Mouse (Mus musculus) MEL (cell line): ENCODE measurements around the gene Egf. TPM values are rescaled to one million over a fixed set of nuclear protein-coding genes. Genes with fewer than 3 reads are reported as not detected.

Source experiments
- DNase-seq: peaks from one replicate; pipeline ENCODE4 v3.0.0; 2011; ENCODE audit warnings: low read depth, low spot score
- H3K27ac ChIP-seq: 2 replicates; pipeline ENCODE4 v1.5.1; 2012; ENCODE audit warnings: low read depth, mild to moderate bottlenecking, control low read depth, low read length, moderate library complexity; ENCODE audit not compliant: control insufficient read depth
- H3K27me3 ChIP-seq, 2 experiments: fragments of 150-350 bp in 1 of 2; sonication (generic) in 1 of 2; 2 replicates each; pipeline ENCODE4 v1.6.1; 2012; ENCODE audit warnings: low read length in 2 of 2, mild to moderate bottlenecking in 2 of 2, improper control_type of control experiment in 1 of 2, moderate library complexity in 1 of 2; ENCODE audit not compliant: insufficient read depth in 2 of 2, control insufficient read depth in 1 of 2
- H3K36me3 ChIP-seq, 2 experiments: 2 replicates each; pipeline ENCODE4 v1.6.1; 2012 to 2014; ENCODE audit warnings: low read length in 2 of 2, improper control_type of control experiment in 1 of 2, inconsistent platforms in 1 of 2, mild to moderate bottlenecking in 1 of 2; ENCODE audit not compliant: insufficient read depth in 2 of 2, control insufficient read depth in 1 of 2
- H3K4me1 ChIP-seq, 2 experiments: fragments of 150-350 bp in 1 of 2; sonication (generic) in 1 of 2; 2 replicates each; pipeline ENCODE4 v1.6.1; 2012; ENCODE audit warnings: low read length in 2 of 2, improper control_type of control experiment in 1 of 2, mild to moderate bottlenecking in 1 of 2; ENCODE audit not compliant: insufficient read depth in 2 of 2, control insufficient read depth in 1 of 2
- H3K4me3 ChIP-seq, 2 experiments: fragments of 150-350 bp in 1 of 2; sonication (generic) in 1 of 2; 2 replicates each; pipeline ENCODE4 v1.5.1; 2012; ENCODE audit warnings: low read depth in 2 of 2, low read length in 2 of 2, mild to moderate bottlenecking in 2 of 2, moderate library complexity in 2 of 2, control low read depth in 1 of 2, improper control_type of control experiment in 1 of 2; ENCODE audit not compliant: control insufficient read depth in 1 of 2, insufficient read depth in 1 of 2
- H3K79me2 ChIP-seq: 2 replicates; pipeline ENCODE4 v1.6.1; 2012; ENCODE audit warnings: mild to moderate bottlenecking, low read length, moderate library complexity; ENCODE audit not compliant: control insufficient read depth, poor library complexity, insufficient read depth
- H3K9ac ChIP-seq: 2 replicates; pipeline ENCODE4 v1.6.1; 2012; ENCODE audit warnings: low read depth, mild to moderate bottlenecking, control low read depth, low read length, moderate library complexity; ENCODE audit not compliant: control insufficient read depth, poor library complexity, severe bottlenecking
- H3K9me3 ChIP-seq: fragments of 150-350 bp; sonication (generic); replicated peaks from 2 replicates; pipeline ENCODE4 v1.6.1; 2012; ENCODE audit warnings: mild to moderate bottlenecking, low read length, improper control_type of control experiment, moderate library complexity; ENCODE audit not compliant: insufficient read depth
- CHD1 ChIP-seq: IDR thresholded peaks from 2 replicates; pipeline ENCODE4 v1.6.1; 2012; ENCODE audit warnings: low read depth, mild to moderate bottlenecking, inconsistent platforms, low read length, improper control_type of control experiment
- EP300 ChIP-seq, 2 experiments: IDR thresholded peaks; 2 replicates each; pipeline ENCODE4 v1.6.1; 2011; ENCODE audit warnings: improper control_type of control experiment in 2 of 2, low read length in 2 of 2, low read depth in 1 of 2, mild to moderate bottlenecking in 1 of 2
- JUND ChIP-seq: IDR thresholded peaks from 2 replicates; pipeline ENCODE4 v1.6.1; 2011; ENCODE audit warnings: low read depth, mild to moderate bottlenecking, improper control_type of control experiment, low read length
- MAX ChIP-seq: IDR thresholded peaks from 2 replicates; pipeline ENCODE4 v1.6.1; 2011; ENCODE audit warnings: low read length, improper control_type of control experiment
- MEF2A ChIP-seq: IDR thresholded peaks from 2 replicates; pipeline ENCODE4 v1.6.1; 2014; ENCODE audit warnings: low read depth, mild to moderate bottlenecking, inconsistent platforms, low read length, improper control_type of control experiment; ENCODE audit not compliant: poor library complexity, insufficient replicate concordance, severe bottlenecking; ENCODE audit errors: extremely low read depth
- MXI1 ChIP-seq: IDR thresholded peaks from 2 replicates; pipeline ENCODE4 v1.6.1; 2011; ENCODE audit warnings: mild to moderate bottlenecking, low read depth, low read length, improper control_type of control experiment
- MYC ChIP-seq: IDR thresholded peaks from 2 replicates; pipeline ENCODE4 v1.6.1; 2011; ENCODE audit warnings: low read depth, mild to moderate bottlenecking, low read length, improper control_type of control experiment, moderate library complexity
- POLR2A ChIP-seq, 2 experiments: IDR thresholded peaks; 2 replicates each; pipeline ENCODE4 v1.6.1; 2011 to 2012; ENCODE audit warnings: low read length in 2 of 2, mild to moderate bottlenecking in 2 of 2, control low read depth in 1 of 2, improper control_type of control experiment in 1 of 2, low read depth in 1 of 2, moderate library complexity in 1 of 2; ENCODE audit not compliant: control insufficient read depth in 1 of 2, insufficient read depth in 1 of 2, poor library complexity in 1 of 2
- TCF12 ChIP-seq: IDR thresholded peaks from 2 replicates; pipeline ENCODE4 v1.6.1; 2014; ENCODE audit warnings: low read depth, mild to moderate bottlenecking, inconsistent platforms, low read length, improper control_type of control experiment, moderate library complexity
- USF1 ChIP-seq: IDR thresholded peaks from 2 replicates; pipeline ENCODE4 v1.6.1; 2014; ENCODE audit warnings: low read depth, mild to moderate bottlenecking, inconsistent platforms, low read length, improper control_type of control experiment, moderate library complexity
- USF2 ChIP-seq, 2 experiments: IDR thresholded peaks; 2 replicates each; pipeline ENCODE4 v1.6.1; 2011 to 2012; ENCODE audit warnings: improper control_type of control experiment in 2 of 2, low read length in 2 of 2, borderline replicate concordance in 1 of 2, inconsistent platforms in 1 of 2, low read depth in 1 of 2, mild to moderate bottlenecking in 1 of 2; ENCODE audit not compliant: insufficient read depth in 1 of 2
- ZKSCAN1 ChIP-seq: IDR thresholded peaks from 2 replicates; pipeline ENCODE4 v1.6.1; 2012; ENCODE audit warnings: low read depth, mild to moderate bottlenecking, inconsistent platforms, low read length, improper control_type of control experiment, moderate library complexity
- ZMIZ1 ChIP-seq: IDR thresholded peaks from 2 replicates; pipeline ENCODE4 v1.6.1; 2012; ENCODE audit warnings: low read depth, mild to moderate bottlenecking, inconsistent platforms, low read length, improper control_type of control experiment, moderate library complexity
- polyA plus RNA-seq, 2 experiments: library from polyadenylated mRNA; stranded (reverse) in 1 of 2; unstranded in 1 of 2; fragments of >175 nt in 1 of 2; fragments of >200 nt in 1 of 2; gene quantifications; 2 replicates each; pipeline versions ENCODE4 v1.2.1 to v1.2.4; 2012; ENCODE audit warnings: low replicate concordance in 2 of 2, low read depth in 1 of 2; ENCODE audit not compliant: insufficient read length in 2 of 2, insufficient read depth in 1 of 2, missing spikeins in 1 of 2
- total RNA-seq: library from RNA; depleted of rRNA; stranded (reverse); fragments of 300-350 nt; gene quantifications from 2 replicates; pipeline ENCODE4 v1.2.3, GENCODE M21; 2012

The Egf gene
- total and polyA plus RNA-seq, 3 experiments: 1.5 to 3.1 TPM; not detected in 1

GRCm38 (mm10) chr3:129649586-129650292, 105.4 kb downstream of the Egf start:
- H3K9me3 ChIP-seq: no peaks in the 10 kb centered on the region
- TF ChIP-seq USF1 (no peak), MYC (no peak), MEF2A (no peak), MAX (no peak), ZMIZ1 (no peak)
- no peak for DNase-seq
- H3K36me3 ChIP-seq: no peaks in the 10 kb centered on the region
- H3K4me1 ChIP-seq: no peaks in the 10 kb centered on the region
- no peaks in the 10 kb centered on the region for H3K79me2 ChIP-seq
- no peak overlapping the region for H3K4me3 ChIP-seq
- H3K27me3 ChIP-seq: no peaks in the 10 kb centered on the region; a peak in 1 of 4 replicates
- H3K9ac ChIP-seq: no peak overlapping the region
- H3K27ac ChIP-seq: no peak overlapping the region

- Histone ChIP-seq H3K9ac (no peak overlapping the region), H3K9me3 (no peaks in the 10 kb centered on the region), H3K27ac (no peak overlapping the region), H3K79me2 (no peaks in the 10 kb centered on the region), H3K36me3 (no peaks in the 10 kb centered on the region), H3K4me1 (no peaks in the 10 kb centered on the region), H3K27me3 (no peaks in the 10 kb centered on the region; a peak in 1 of 4 replicates), H3K4me3 (no peak overlapping the region)
- no peak for DNase-seq
- TF ChIP-seq EP300 (IDR thresholded peaks at IDR 0.05; ENCODE audit: low read depth in 1 of 2, low read length in 2 of 2) (no peak), USF2 (IDR thresholded peaks at IDR 0.05; ENCODE audit: borderline replicate concordance in 1 of 2, insufficient read depth in 1 of 2, low read depth in 1 of 2, low read length in 2 of 2) (no peak), ZKSCAN1 (no peak), MXI1 (no peak), JUND (no peak), MYC (no peak)
These were observed 106.5 kb downstream of the Egf start for GRCm38 (mm10) chr3:129648598-129648997.

- no peak for DNase-seq
- no peaks in the 10 kb centered on the region for H3K79me2 ChIP-seq
These were observed 107.8 kb downstream of the Egf start for GRCm38 (mm10) chr3:129647312-129647711.

More at GRCm38 (mm10) chr3:129647312-129647711, 107.8 kb downstream of the Egf start:
- Histone ChIP-seq H3K9ac (no peak overlapping the region), H3K4me1 (no peaks in the 10 kb centered on the region), H3K27ac (no peak overlapping the region), H3K27me3 (no peaks in the 10 kb centered on the region; a peak in 1 of 4 replicates), H3K4me3 (no peak overlapping the region), H3K36me3 (no peaks in the 10 kb centered on the region), H3K9me3 (no peaks in the 10 kb centered on the region)
- TF ChIP-seq JUND (no peak), POLR2A (IDR thresholded peaks at IDR 0.05; ENCODE audit: control insufficient read depth in 1 of 2, insufficient read depth in 1 of 2, low read depth in 1 of 2, low read length in 2 of 2, poor library complexity in 1 of 2) (no peak), TCF12 (no peak), CHD1 (no peak), USF2 (IDR thresholded peaks at IDR 0.05; ENCODE audit: borderline replicate concordance in 1 of 2, insufficient read depth in 1 of 2, low read depth in 1 of 2, low read length in 2 of 2) (no peak)
